Mouse (Mus musculus) heart, postnatal 10 days (tissue): ENCODE measurements around the gene Bcl7c. TPM values are rescaled to one million over a fixed set of nuclear protein-coding genes. Genes with fewer than 3 reads are reported as not detected.
A peak's percentile ranks its signal among the peaks of the same experiment; 100 is the strongest.
"Not testable (repeated sequence)": the region's sequence is repeated elsewhere in the genome, so short reads cannot be mapped to it uniquely, and the experiment has no call there.

Experiments
- DNase-seq, 2 experiments: peaks; one replicate each; pipeline ENCODE4 v3.0.0; 2021
- intact Hi-C: fragments of 180-260 bp; cut with DNase I; formaldehyde crosslinking; loops from one replicate; pipeline ENCODE4 v1.15.1; 2025
- total RNA-seq, 2 experiments: library from RNA; stranded (reverse); gene quantifications; 2 replicates each; pipeline ENCODE4 v1.2.3; 2021

Bcl7c gene
- total RNA-seq: 10 to 100 TPM; 60.5 to 62.9 TPM

GRCm38 (mm10) chr7:127708207-127709078 lies at the start of gene Bcl7c:
TSS of gene Bcl7c (minus strand) at chr7:127708933.
- peak; percentile 93 for DNase-seq
- intact Hi-C loops: loop anchor here (1.0 to 5.0 kb wide), 3 partner anchors 17 to 91 kb away; partner anchors contain the start of gene Zfp629

GRCm38 (mm10) chr7:127753741-127754140 lies 45.0 kb upstream of the Bcl7c start:
- intact Hi-C loops: no loop called here
- DNase-seq: no peak

GRCm38 (mm10) chr7:127753158-127753557 lies 44.4 kb upstream of the Bcl7c start:
- no peak for DNase-seq
- intact Hi-C loops: no loop called here

- intact Hi-C loops: no loop called here
- no peak for DNase-seq
Measured at GRCm38 (mm10) chr7:127752069-127752468, 43.3 kb upstream of the Bcl7c start.

- intact Hi-C loops: no loop called here
- no peak for DNase-seq
Measured at GRCm38 (mm10) chr7:127751619-127752018, 42.9 kb upstream of the Bcl7c start.

GRCm38 (mm10) chr7:127750131-127751127 lies 41.7 kb upstream of the Bcl7c start:
- intact Hi-C loops: no loop called here
- no peak for DNase-seq

- DNase-seq: no peak
- intact Hi-C loops: loop anchor here (5.0 kb wide), 1 partner anchor 136 kb away; no protein-coding TSS in a partner anchor
Measured at GRCm38 (mm10) chr7:127748235-127748560, 39.5 kb upstream of the Bcl7c start.

GRCm38 (mm10) chr7:127747559-127748234 lies 39.0 kb upstream of the Bcl7c start:
- DNase-seq: no peak
- intact Hi-C loops: loop anchor here (5.0 kb wide), 1 partner anchor 135 kb away; no protein-coding TSS in a partner anchor

- intact Hi-C loops: loop anchor here (5.0 kb wide), 1 partner anchor 134 kb away; no protein-coding TSS in a partner anchor
Measured at GRCm38 (mm10) chr7:127746494-127747491, 38.1 kb upstream of the Bcl7c start.

GRCm38 (mm10) chr7:127745652-127746493 lies 37.1 kb upstream of the Bcl7c start:
- intact Hi-C loops: loop anchor here (5.0 kb wide), 1 partner anchor 134 kb away; no protein-coding TSS in a partner anchor
- DNase-seq: peak; percentile 97 to 98

More at GRCm38 (mm10) chr7:127746494-127747491, 38.1 kb upstream of the Bcl7c start:
- peak in 1 of 2 experiments; percentile 18 for DNase-seq

- DNase-seq: peak; percentile 95 to 96
- intact Hi-C loops: loop anchor here (5.0 kb wide), 1 partner anchor 133 kb away; no protein-coding TSS in a partner anchor
Measured at GRCm38 (mm10) chr7:127745251-127745651, 36.5 kb upstream of the Bcl7c start.

- intact Hi-C loops: loop anchor here (1.0 to 5.0 kb wide), 2 partner anchors 69 to 132 kb away; no protein-coding TSS in a partner anchor
- peak; percentile 78 to 86 for DNase-seq
Measured at GRCm38 (mm10) chr7:127744366-127745045, 35.8 kb upstream of the Bcl7c start, which contains the start of gene Fbxl19. TSS of gene Fbxl19 (plus strand) at chr7:127744543.

- DNase-seq, intact Hi-C loops: not testable (repeated sequence)
Measured at GRCm38 (mm10) chr7:127732066-127732465, 23.3 kb upstream of the Bcl7c start, which contains the start of gene Ctf2. TSS of gene Ctf2 (minus strand) at chr7:127732166.

- intact Hi-C loops: no loop called here
- DNase-seq: no peak
Measured at GRCm38 (mm10) chr7:127730170-127730569, 21.4 kb upstream of the Bcl7c start.

GRCm38 (mm10) chr7:127727898-127728297 lies 19.2 kb upstream of the Bcl7c start:
- intact Hi-C loops: no loop called here
- DNase-seq: no peak

GRCm38 (mm10) chr7:127725924-127726323 lies 17.2 kb upstream of the Bcl7c start:
- intact Hi-C loops: no loop called here
- no peak for DNase-seq

GRCm38 (mm10) chr7:127725490-127725889 lies 16.8 kb upstream of the Bcl7c start:
- no peak for DNase-seq
- intact Hi-C loops: no loop called here
